Mouse (Mus musculus): ENCODE data around the gene Ptbp3.

DNA sequence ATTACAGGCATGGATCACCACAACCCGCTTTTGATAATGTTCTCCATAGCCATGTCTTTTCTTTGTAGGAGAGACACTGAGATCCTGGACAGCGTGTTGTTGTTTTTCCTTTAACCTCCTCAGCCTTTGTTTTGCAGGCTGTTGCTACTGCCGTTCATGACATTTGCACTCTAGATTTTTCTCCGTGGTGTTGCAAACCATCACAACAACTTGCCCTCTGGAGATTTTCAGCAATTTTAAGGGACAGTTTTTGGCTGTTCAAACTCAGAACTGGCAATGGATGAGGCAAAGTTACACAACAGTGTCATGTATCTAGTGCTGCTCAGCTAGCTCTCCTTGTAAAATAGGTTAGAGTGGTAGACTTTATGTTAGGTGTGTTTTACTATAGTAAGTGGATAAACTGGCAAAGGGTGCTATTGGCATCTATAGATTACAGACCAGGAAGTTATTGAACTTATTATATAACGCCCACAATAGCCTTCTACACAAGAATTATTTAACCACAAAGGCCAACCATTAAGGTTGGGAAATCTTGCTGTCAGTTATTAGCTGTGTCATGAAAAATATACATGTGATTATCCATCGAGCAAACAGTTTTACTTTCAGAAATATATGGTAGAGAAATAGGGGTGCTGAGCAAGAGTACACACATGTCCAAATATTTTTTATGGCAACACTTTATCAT lies 18.6 kb upstream of the Ptbp3 start:
- no peak for TF ChIP-seq ZC3H11A (IDR thresholded peaks at IDR 0.05; ENCODE audit: borderline replicate concordance, low read depth, low read length)
- TF ChIP-seq CHD2 (IDR thresholded peaks at IDR 0.05; ENCODE audit: low read depth, low read length), result no peak
- no peak for TF ChIP-seq HCFC1 (IDR thresholded peaks at IDR 0.05; ENCODE audit: borderline replicate concordance, insufficient read depth, low read length)
- TF ChIP-seq MAFK (IDR thresholded peaks at IDR 0.05; ENCODE audit: insufficient read depth, low read depth, low read length), result no peak
- no peak for TF ChIP-seq ZNF384 (IDR thresholded peaks at IDR 0.05; ENCODE audit: low read depth, low read length)
